Mouse (Mus musculus) kidney, adult 8-10 months (tissue): Measurements from ENCODE around the gene Olfr1276.

Experiments used
- DNase-seq, 2 experiments: peaks; one replicate each; pipeline ENCODE4 v3.0.0; 2022

Gene Olfr1276

GRCm38 (mm10) chr2:111254216-111254615 lies at the start of gene Olfr1276:
Gene Olfr1276 (plus strand): TSS chr2:111254516.
- no peak for DNase-seq

- DNase-seq: no peak
Measured at GRCm38 (mm10) chr2:111229502-111229901, 24.8 kb upstream of the Olfr1276 start, which contains the start of gene 4930430A15Rik. Gene 4930430A15Rik (minus strand): TSS chr2:111229602.

- DNase-seq: no peak
Measured at GRCm38 (mm10) chr2:111235186-111235585, 19.1 kb upstream of the Olfr1276 start, which contains the start of gene Olfr1275. Gene Olfr1275 (minus strand): TSS chr2:111235286.

GRCm38 (mm10) chr2:111274006-111274405 lies 19.7 kb downstream of the Olfr1276 start, which contains the start of gene Olfr1277:
Gene Olfr1277 (minus strand): TSS chr2:111274106.
- DNase-seq: no peak

GRCm38 (mm10) chr2:111289836-111290235 lies 35.5 kb downstream of the Olfr1276 start, which contains the start of gene Olfr1278:
Gene Olfr1278 (plus strand): TSS chr2:111290136.
- no peak for DNase-seq

GRCm38 (mm10) chr2:111298541-111298940 lies 44.2 kb downstream of the Olfr1276 start:
- no peak for DNase-seq

GRCm38 (mm10) chr2:111300374-111300773 lies 46.1 kb downstream of the Olfr1276 start, which contains the start of gene Olfr1279:
Gene Olfr1279 (plus strand): TSS chr2:111300635.
- no peak for DNase-seq
